Mouse (Mus musculus) spleen, postnatal 14 days (tissue): ENCODE data around the gene Ccer1.
"Not testable (repeated sequence)": the region's sequence is repeated elsewhere in the genome, so short reads cannot be mapped to it uniquely, and the experiment has no call there.

Source experiments
- DNase-seq, 2 experiments: peaks; one replicate each; pipeline ENCODE4 v3.0.0; 2021 to 2022; ENCODE audit warnings: low spot score in 2 of 2

The Ccer1 gene

DNA sequence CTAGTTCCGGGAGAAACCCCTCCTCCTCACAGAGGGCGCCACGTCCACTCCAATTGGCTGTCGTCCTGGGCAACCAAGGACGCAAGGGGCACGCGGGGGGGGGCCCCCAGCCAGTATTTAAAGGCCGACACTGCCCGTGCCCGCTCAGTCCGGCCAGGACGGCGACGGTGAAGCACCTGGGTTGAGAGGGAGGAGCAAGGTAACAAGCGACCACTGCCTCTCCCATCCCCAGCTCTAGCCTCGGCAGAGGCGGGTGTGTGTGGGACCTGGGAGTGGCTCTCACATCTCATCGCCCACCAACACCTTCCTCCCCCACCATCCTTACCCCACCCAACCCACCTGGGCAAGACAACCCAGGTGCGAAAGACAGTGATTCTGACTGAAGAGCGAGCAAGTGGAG is at the start of gene Ccer1:
Gene Ccer1 (plus strand): TSS at position 147 of the 400 bp plus-strand sequence.
- DNase-seq = no peak

DNA sequence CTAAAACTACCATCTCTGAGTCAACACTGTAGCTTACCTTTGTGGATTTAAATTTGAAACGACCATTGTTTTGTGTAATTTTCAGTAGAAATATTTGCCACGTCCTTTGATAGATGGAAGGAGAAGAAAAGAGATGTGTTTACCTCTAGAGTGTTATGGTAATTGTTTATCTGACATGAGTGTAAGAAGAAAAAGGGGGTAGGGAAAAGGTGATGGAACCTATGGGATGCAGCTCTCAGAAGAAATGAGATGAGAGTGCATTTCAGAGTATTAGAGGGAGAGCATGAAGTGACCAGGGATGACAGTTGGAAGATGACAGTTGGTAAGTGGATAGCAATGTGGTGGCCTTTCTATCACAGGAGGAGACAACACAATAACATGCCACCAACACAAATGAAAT is 49.1 kb upstream of the Ccer1 start, which contains the start of gene Epyc:
Gene Epyc (plus strand): TSS at position 301 of the 400 bp plus-strand sequence.
- DNase-seq = no peak

DNA sequence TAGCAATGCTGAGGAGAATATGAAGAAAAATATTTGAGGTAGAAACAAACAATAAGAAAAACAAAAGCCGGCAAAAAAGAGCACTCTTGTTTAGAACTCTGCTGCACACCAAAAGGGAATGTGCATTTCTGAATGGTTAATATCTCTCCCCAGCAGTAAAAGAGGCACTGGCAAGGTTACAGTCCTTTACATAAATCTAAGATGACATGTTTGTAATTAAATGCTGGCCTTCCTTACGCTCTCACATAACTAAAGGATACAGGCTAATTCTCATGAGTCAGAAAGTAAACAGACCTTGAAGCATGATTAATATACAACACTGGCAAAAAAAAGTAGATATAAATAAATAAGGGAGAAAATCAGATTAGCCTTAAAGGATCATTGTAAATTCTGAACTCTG is 42.5 kb upstream of the Ccer1 start:
- DNase-seq = no peak

- DNase-seq = no peak
These were observed 33.4 kb upstream of the Ccer1 start for GRCm38 (mm10) chr10:97659489-97659888.

DNA sequence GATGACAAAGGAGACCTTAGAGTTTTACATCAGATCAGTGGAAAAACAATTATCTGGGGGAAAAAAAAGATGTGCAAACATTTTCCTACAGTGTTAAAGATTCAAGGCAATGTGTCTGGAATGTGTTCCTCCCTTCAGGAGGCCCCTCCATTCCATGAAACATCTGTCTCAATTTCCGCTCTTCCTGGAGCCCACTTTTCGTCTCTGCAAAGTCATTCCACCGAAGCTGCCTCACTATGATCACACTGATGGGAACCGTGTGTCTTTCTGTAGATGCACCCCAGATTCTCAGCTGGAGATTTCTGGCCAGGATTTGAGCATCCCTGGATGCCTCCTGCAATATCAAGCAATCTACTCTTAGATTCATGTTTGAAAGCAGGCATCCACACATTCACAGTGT is 24.2 kb upstream of the Ccer1 start:
- no peak for DNase-seq

- DNase-seq = no peak
These were observed 22.7 kb upstream of the Ccer1 start for GRCm38 (mm10) chr10:97670202-97670601.

DNA sequence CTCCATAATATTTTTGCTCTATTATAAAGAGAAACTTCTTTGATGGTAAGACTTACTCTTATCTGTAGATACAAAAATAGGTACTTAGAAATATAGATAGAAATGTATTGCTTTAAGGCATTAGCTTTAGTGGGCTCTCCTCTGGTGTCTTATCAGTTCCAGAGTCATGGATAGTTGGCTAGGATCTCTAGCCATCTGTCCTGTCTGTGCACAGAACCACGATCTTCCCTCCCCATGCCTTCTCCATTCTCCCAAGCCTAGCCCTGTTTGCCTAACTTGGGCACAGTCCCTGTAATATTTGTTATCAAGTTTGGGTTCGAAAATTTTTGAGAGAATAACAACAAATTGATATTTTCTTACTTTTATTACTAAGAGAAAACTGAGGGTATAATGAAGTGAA is 19.6 kb upstream of the Ccer1 start:
- DNase-seq = no peak

- DNase-seq = no peak
These were observed 9.9 kb upstream of the Ccer1 start for GRCm38 (mm10) chr10:97682981-97683380.

DNA sequence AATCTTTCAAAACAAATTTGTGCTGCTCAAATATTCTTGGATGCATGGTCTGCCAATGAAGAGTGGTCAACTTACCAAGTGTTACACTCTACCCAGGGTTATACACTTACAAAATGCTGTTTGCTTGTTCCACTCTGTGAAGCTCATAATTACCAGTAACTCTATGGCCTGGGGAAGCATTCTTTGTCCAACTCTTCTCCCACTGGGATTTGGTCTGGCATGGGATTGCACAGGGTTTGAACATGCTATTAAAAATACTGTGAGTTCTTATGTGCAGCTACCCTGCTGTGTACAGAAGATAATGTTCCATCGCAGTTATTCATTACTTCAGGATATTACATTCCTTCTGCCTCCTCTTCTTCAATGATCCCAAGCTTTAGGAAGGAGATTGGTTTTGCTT is 5.7 kb upstream of the Ccer1 start:
- no peak for DNase-seq

DNA sequence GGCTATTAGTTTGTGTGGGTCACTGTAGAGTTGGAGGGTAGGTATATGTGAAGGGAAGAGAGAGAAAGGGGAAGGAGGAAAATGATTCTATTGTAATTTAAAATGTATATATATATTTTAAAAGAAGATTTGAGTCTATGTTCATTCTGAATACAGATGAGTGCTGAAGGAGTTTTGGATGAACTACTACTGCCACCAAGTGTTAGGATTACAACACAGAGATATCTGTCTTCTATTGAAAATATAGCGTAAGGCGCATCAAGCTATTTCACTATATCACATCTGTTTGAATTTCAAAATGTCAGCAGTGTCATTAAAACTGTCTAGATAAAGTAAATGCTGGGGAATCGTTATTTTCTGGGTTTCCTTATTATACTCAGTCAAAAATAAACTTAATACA is 3.4 kb upstream of the Ccer1 start:
- no peak for DNase-seq

DNA sequence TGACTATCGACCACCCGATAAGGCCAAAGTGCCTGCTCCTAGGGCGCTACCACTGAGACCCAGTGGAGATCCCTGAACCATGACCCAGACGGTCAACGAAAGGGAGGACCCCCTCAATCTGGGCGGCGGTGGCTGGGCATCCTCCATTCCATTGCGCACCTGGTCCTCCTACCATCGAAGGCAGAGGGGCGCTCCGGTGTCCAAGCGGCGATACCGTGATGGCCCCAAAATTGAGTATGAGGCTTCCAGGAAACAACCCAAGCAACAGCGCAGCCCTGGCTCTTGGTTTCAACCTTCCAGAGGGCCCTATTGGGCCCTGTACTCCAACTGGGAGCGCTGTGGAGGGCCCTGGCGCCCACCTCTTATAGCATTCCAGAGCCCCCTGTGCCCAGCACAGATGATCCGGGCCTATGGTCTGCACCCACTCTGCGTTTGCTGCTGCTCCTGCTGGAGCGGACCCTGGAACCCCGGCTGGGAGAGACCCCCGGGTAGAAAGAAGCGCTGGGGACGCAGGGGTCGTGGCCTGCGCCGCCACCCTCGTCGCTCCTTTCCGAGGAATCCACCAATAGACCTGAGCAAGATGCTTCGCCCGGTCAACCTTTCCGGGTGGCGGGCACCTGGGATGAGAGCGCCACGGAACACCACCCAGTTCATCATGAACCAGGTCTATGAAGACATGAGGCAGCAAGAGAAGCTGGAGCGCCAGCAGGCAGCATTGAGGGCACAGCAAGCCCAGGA is 708 bp downstream of the Ccer1 start:
- peak in 1 of 2 experiments; percentile 6 for DNase-seq

- no peak for DNase-seq
These were observed 9.5 kb downstream of the Ccer1 start for GRCm38 (mm10) chr10:97702321-97702720.

DNA sequence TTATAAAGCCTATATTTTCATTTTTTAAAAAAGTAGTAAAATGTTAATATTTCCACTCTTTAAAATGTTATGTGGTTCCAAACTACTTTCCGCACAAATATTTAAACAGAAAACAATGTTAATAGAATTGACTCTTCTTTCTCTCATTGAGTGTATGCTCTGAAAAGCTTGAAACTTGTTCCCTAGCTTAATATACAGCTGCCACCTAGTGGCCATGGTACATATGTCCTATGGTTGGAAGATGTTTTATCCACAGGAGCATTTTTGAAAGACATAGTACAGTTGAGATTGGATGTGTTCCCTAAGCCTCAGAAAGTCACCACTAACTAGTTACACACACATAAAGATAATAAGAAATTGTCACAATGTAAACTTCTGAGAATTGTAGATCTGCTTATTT is 11.7 kb downstream of the Ccer1 start:
- DNase-seq = no peak

- DNase-seq = no peak
These were observed 19.8 kb downstream of the Ccer1 start for GRCm38 (mm10) chr10:97712687-97713086.

- DNase-seq = no peak
These were observed 21.7 kb downstream of the Ccer1 start for GRCm38 (mm10) chr10:97714584-97714983.

DNA sequence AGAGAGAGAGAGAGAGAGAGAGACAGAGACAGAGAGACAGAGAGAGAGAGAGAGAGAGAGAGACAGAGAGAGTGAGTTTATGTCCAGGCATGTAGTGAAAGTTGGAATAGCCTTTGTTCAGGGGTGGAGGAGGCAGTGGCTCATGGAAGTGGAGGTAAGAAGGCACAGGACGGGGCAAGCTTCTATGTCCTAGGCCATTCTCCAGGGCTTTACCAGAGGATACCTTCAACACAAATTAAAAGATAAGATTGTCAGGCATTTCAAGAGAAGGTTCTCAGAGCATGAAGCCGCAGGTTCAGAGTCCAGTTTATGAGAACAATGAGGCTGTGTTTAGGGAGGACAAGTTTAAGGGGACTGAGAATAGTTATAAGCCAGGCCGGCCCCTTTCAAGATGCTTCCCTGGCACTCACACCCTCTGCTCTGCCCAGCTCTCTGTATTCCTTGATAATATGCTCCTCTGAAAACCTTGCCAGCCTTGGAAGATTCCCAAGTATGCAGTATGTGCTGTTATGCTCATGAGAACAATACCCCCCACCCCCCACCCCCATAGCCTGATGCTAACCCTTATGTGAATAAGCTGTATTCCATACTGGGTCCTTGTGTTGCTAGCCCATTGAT is 22.5 kb downstream of the Ccer1 start:
- no peak for DNase-seq

GRCm38 (mm10) chr10:97717233-97717632 is 24.4 kb downstream of the Ccer1 start:
- DNase-seq = no peak

GRCm38 (mm10) chr10:97718021-97718420 is 25.2 kb downstream of the Ccer1 start:
- no peak for DNase-seq

DNA sequence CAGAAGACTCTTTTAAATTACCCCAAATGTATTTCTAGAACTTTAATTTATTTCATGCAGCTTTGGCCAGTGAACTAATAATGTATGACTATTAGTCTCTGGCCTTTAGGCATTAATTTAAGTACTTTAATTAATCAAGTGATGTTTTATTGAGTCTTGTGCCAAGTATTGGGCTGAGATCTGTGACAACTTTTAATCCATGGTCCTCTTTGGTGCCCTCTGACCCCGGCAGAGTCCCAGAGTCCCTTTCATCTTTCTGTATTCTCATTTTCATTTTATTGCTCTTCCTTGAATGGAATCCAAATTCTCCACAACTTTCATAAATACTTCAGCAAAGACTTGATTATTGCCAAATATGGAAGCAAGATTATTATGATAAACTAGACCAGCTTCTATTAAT is 27.8 kb downstream of the Ccer1 start:
- no peak for DNase-seq

- DNase-seq = no peak
These were observed 29.9 kb downstream of the Ccer1 start for GRCm38 (mm10) chr10:97722709-97723108.

DNA sequence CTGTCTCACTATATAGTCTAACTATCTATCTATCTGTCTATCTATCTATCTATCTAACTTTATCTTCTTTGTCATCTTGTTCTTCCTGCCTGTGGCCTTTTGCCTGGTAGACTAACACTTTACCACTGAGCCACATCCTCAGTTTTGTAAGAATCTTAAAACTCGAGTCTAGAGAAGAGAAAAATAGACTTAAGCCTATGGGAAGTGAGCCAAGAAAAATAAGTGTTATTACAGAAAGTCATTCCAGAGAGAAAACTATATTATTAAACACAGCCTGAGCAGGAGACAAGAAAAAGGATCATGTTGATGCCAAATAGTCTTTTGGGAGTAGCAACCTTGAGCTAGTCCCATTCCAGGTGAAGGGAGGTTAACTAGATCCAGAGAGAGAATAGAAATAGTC is 33.1 kb downstream of the Ccer1 start:
- no peak for DNase-seq

GRCm38 (mm10) chr10:97726655-97727054 is 33.8 kb downstream of the Ccer1 start, which contains the start of gene C030005K15Rik:
TSS of gene C030005K15Rik (minus strand) at chr10:97726755.
- not testable (repeated sequence) for DNase-seq
